Mouse (Mus musculus) gastrocnemius, postnatal 25 days (tissue): ENCODE data around the gene Shq1. TPM values are rescaled to one million over a fixed set of nuclear protein-coding genes. Genes with fewer than 3 reads are reported as not detected.
A peak's percentile ranks its signal among the peaks of the same experiment; 100 is the strongest.

Experiments
- DNase-seq: peaks from one replicate; pipeline ENCODE4 v3.0.0; 2022
- total RNA-seq, 2 experiments: library from RNA; stranded (reverse); gene quantifications; 1 replicate in 1 of 2; 2 replicates in 1 of 2; pipeline ENCODE4 v1.2.3; 2021

The Shq1 gene
- total RNA-seq, 2 experiments from 2014 or later, result 1.7 to 1.9 TPM

DNA sequence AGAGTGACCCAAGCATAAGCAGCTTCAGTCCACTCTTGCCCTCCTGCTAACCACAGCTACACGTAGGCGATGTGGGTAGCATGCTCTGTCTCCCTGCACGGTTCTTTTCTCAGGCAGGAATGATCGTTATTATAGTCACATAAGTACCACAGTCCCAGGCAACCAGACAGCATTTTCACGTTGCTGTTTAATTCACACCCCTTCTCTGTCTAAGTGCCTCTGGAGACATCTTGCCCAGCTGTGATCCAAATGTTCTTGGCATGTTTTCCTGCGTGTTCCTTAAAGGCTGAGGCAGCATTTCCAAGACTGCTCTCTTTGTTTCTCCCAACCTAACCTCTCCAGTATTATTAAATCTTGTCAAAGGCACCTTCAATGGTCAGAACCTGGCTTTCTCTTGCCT, 67.3 kb downstream of the Shq1 start:
- DNase-seq, result no peak

DNA sequence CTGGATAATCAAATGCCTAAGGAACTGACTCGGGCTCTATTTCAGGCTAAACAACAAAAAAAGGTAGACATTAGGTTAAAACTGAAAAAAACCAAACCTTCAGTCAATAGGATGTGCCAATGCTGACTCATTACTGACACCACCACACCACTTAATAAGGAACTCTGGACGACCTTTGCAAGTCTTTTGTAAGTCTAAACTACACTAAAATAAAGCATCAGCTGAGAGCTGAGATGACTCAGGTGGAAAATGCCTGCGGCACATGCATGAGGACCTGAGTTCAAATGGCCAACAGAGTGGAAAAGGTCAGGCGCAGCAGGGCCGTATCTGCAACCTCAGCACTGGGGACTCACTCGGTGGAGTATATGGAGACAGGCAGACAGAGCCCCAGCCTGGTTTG, 69.3 kb downstream of the Shq1 start:
- DNase-seq, result no peak

DNA sequence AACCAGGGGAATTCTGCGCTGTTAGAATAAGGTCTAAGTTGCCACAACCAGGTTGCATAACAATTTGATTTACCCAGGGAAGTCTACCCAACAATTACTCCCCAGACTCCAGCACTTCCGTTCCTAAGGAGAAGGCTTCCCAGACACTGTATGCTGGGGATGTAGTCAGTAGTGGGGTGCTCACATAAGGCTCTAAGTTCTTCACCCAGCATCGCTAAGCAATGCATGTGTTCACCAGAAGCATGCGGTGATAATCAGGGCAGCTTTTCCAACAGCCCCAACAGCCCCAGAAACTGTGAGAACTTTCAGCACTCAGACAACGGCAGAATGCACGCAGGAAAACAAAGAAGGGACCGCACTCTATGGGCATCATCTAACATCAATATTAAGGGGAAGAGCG, 77.1 kb downstream of the Shq1 start:
- DNase-seq, result no peak

DNA sequence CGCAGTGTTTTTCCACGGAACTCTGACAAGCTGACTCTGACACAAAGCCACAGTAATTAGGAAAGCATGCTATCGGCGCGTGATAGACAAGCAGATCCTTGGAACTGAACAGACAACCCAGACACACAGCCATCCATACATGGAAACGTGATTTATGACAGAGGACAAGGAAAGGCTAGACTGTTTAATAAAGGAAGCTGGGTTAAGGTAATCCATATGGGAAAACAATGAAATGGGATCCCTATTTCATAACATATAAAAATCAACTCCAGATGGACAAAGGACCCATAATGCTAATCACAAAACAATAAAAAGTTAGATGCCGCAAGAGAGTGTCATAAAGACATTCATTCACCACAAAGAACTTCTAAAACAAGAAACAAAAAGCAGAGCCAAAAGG, 78.0 kb downstream of the Shq1 start:
- DNase-seq, result no peak

DNA sequence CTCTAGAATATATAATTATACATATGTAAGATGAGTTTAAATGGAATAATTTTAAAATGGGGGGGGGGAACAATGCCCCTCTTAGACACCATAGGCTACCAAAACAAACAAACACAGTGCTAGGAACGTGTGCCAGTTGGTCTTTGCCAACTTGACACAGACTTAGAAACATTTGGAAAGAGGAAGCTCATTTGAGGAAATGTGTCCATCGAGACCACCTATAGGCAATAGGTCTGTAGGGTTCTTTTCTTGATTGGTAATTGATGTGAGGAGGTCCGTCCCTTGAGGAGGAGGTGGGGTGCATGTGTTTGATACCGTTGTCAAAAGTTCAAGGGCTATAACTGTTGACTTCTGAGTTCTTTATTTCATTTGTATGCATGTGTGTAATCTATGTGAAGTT, 80.4 kb downstream of the Shq1 start:
- no peak for DNase-seq

DNA sequence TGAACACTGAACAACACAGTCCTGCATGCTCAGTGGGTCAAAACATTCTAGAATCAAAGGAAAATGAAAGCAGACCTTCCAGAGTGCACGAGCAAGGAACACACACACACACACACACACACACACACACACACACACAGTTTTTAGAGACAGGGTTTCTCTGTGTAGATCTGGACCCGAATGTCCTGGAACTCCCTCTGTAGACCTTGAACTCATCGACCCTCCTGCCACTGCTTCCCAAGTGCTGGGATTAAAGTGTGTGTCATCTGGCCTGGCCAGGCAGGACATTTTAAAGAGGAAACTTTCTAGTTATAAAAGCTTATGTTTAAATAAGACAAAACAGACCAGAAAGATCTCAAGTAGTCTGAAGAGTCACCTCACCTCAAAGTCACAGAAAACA, 82.1 kb downstream of the Shq1 start:
- DNase-seq, result no peak

DNA sequence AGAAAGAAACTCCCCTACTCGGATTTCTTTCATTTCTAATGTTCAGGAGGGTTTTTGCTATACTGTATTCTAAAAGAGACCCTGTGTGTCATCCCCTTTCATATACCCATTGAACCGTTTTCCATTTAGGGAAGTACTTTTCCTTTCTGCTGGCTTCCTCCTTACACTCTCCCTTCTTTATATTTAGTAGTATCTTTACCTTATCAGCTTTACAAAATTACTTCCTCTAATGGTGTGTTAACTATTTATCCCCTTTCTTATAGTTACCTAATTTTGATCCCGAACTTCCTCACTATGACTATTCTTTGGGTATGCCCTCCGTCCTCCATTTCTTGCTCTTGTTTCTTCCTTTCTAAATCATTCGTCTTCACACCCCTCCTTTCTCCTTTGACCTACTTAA, 84.2 kb downstream of the Shq1 start:
- no peak for DNase-seq

DNA sequence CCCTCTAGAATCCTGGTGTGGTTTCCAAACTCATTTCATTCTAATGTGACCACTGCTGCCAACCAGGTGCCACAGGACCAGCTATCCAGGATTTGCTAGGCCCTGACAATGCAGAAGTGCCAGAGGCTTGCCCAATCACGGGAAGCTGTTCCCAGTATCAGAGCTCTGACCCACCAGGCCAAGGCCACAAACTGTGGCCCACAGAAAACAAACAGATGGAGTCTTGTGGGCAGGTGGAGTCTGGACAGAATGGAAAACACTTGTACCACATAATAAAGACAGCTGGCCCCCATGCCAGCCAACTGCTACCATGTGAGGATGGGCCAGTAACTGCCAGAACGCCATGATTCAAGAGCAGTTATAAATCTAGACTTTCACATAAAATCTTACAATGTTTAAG, 89.0 kb downstream of the Shq1 start:
- no peak for DNase-seq

DNA sequence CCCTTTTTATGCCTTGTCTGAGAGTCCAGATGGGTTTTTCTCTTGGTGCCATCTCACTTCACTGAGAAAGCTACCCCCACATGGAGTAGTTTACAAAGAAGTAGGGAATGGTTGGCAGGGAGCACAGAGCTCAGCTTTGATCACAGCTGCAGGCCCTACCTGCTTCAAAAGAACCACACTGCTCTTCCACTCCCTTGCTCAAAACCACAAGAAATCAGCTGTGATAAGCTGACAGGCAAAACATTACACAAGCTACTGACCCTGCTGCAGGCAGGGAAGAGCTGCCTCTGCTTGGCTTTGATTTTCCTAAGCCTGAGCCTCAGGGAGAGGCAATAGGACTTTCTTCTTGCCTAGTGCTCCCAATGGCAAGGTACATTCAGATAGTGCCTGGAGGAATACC, 89.9 kb downstream of the Shq1 start:
- no peak for DNase-seq

DNA sequence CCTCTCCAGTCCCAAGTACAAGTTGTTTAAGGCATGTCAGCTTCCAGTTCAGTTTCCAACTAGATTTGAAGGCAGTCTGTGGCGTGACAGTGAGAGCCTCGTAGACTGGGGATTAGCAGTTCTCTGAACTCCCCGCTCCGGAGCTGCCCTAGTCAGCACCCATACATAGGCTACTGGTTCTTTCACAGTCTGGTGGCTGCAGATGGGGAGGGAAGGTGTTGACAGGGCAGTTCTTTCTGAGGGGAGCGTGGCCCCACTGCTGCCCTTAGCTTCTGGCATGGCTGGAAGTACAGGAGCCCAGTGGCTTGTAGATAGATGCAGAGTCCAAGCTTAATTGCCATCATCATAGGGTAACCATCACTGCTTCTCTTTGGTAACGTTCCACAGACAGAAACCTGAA, 93.4 kb downstream of the Shq1 start:
- no peak for DNase-seq

DNA sequence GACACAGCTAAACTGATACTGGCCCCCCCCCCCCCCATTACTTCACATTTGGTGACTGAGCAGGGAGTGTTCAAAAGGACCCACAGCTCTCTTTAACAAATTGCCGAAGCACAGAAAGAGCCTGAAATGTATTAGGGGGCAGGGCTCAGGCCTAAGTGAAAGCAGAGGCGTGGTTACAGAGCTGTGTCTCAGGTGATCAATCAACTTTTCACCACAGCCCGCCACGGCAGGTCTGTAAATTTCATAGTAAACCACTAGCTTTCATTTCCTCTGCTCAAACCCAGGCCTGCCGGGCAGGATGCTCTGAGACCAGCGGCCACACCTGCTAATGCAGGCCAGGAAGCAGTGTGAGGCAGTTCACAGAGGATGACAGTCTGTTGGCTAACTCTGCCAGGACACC, 94.8 kb downstream of the Shq1 start:
- no peak for DNase-seq

DNA sequence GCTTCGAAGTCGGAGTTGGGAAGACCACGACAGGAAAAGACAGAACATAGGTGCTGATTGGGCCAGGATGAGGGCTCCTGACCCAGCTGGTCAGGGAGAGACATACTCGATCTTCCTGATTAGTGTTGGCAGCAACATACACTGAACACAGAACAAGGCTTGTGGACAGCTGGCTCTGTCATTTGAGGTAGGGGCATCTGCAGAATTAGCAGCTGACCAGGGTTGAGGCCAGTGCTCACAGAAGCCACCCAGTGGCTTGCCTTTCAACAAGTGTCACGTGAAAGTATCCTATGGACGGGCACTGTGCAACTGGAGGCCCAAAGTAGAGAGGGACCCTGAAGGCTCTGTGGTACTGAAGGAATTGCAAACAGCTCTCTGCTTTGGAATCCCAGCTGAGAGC, 104.2 kb downstream of the Shq1 start:
- DNase-seq, result no peak

DNA sequence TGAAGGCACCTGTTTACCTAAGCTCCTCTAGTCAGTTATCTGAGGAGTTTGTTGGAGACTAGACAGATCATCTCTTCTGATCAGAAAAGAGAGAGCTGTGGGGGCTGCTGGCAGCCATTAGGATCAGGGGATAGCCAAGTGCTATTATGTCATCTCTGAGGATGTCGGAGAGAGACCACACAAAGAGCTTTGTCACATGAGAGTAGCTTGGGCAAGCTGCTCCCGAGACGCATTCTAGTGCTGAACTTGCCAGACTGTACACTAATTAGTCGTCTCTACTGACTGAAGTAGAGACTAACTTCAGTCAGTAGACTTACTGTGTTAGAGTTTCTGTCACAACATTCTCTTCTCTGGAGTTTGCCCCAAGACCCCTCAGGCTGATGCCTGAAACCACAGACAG, 106.4 kb downstream of the Shq1 start:
- DNase-seq, result no peak

DNA sequence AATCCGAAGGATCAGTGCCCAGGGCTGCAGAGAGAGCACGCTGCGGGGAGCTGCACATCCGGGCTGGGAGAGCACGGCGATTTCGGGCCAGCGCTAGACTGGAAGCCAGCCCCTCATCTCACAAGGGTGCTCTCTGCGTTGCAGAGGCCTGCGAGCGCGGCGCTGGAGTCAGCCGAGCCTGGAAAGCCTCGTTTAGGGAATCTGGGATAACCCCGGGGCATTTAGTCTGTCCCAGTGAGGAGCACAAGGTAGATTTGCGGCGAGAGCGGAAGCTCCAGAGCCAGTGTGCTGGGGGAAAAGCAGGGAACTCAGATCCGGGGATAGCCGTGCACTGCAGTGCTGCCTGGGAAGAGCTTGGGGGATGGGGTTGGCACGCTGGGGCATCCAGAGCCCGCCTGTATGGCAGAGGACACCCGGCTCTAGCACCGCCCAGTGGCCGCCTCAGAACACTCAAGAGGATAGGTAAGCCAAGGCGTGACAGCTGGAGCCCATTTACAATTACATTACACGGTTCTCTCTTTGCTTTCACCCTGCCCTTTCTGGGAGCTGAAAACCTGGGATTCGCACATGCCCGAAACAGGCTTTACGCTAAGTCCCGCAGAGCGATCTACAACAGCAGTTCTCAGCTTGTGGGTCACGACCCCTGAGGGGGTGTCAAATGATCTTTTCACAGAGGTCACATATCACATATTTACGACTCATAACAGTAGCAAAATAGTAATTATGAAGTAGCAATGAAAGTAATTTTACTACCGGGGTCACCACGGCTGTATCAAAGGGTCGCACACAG, 107.2 kb downstream of the Shq1 start:
- DNase-seq, result peak; percentile 56

DNA sequence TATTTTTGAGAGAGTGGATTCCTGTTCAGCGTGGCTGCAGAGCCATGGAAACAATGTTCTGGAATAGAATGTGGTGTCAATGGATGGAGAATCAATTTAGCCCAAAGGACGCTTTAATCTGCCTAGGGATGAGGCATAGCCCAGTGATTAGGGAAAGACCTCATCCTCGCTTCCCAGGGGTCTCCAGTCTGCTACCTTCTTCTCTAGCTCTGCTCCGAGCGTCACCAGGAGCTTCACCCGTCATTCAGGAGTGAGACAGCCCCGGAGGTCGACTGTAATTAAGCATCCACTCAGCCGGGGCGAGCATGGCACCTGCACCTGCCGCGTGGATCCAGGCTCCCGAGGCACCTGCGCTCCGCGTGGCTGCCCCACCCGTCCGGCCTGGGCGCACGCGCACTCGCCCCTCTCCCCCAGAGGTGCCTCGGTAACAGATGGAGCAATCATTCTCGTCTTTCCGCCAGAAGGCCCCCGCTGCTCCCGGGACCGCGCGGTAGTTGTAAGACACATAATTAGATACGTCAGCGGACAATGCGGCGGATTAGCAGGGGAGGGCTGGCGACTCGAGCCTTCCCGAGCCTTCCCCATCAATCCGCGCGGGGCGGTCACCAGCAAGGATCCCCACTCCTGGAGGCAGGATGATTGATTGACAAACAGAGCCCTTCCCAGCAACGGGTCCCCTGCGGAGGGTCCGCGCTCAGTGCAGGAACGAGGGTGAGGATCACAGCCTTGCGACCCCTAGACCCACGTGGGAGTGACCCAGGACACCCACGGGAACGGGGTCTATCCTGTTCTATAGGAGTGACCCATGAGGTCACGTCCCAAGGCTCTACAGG, 108.0 kb downstream of the Shq1 start:
- DNase-seq, result peak; percentile 12

DNA sequence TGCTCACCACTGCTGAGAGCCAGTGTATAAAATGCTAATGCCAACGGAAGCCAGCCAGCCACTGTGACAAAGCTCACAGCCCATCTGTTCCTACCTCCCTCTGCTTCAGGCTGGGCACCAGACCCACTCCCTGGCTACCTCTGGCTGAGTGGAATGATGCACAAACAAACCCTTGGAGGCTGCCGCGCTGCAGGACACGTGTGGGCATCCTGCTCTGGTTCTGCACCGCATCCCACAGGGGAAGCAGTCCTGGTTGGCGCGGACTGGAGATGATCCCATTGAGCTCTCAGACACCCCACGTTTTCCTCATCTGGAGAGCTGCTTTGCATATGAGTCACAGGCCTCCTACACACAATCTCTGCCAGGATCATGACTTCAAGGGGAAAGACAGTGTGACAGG, 112.9 kb downstream of the Shq1 start:
- DNase-seq, result peak; percentile 15

DNA sequence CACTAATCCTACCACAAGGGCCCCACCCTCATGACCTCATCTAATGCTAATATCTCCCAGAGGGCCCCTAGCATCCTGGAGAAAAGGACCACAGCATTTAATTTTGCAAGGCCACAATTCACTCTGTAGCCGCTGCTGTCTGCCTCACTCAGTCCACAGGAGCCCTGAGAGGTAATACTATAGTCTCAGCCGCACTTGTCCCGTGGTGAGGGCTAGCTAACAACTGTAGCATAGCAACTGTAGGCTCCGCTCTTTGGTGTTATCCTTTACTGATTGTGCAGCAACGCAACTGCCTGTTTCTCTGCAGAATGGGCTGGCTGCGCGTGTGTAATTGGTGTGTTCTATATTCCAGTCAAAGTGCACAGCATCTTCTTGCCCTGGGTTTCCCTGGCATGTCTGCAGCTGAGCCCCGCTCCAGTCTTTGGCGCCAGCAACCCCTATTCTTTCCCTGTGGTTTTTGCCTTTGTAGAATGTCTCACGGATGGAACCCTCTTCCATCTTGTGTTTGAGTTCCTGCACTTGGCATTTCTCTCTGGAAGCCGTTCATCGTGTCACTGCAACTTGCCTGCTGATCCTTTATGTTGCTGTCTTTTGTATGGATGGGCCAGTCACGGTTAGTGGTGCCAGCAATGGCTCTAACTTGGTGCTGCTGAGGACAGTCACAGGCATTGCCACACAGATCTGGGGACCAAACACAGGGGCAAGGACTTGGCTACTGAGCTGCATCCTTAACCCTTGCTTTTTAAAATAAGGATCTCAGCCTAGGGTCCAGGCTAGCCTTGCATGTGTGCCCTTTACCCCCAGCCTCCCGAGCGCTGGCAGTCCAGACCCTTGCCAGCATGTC, 128.6 kb downstream of the Shq1 start:
- no peak for DNase-seq

DNA sequence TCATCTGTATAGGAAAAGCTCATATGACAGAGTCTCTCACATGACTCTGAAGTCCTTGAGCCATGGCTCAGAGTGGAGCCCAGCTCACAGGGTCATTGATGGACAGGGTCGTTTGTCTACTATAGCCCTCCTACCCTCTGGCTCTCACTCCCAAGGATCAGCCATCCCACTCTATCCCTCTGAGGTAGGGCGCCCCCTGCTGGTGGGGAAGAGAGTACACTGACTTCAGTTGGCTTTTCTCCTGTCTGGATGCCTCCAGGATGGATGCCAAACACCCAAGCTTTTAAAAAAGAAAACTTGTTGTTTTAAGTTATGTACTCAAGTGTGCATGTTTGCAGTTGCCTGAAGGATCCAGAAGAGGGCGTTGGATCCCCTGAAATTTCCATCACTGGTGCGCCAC, 131.3 kb downstream of the Shq1 start:
- DNase-seq, result no peak

DNA sequence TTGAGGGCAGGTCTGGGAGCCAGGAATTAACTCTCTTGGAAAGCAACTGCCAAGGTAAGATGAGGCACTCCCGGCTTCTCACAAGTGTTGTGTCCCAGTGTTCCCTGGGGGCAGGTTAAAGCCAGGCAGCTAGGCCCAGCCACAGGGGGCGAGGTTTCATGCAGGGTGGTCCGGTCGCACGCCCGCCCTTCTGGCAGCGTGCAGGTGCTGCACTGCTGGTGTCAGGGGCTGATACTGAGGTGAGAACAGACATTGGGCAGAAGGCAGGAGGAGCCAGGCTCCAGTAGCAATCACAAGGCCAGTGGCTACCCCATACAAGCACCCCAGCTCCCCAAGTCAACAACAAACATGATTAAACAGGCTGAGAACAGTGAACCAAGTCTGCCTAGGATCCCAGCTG, 132.4 kb downstream of the Shq1 start:
- DNase-seq, result no peak

DNA sequence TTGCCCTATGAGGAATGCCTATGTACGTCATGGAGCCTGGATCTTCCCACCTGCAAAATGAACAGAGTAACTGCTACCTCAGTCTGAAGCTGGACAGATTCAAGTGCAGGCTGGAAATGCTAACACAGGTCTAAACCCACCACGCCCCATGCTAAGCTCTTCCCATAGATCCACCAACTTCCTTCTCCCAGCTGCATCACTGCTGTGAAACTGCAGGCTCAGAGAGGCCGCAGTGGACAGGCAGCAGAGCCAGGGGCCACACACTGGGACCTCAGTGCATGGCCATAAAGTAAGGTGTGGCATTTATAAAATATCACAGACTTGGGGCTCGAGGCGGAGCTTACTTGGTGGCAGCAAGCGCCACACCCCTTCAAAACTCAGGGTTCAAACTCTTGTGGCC, 133.0 kb downstream of the Shq1 start:
- DNase-seq, result no peak

DNA sequence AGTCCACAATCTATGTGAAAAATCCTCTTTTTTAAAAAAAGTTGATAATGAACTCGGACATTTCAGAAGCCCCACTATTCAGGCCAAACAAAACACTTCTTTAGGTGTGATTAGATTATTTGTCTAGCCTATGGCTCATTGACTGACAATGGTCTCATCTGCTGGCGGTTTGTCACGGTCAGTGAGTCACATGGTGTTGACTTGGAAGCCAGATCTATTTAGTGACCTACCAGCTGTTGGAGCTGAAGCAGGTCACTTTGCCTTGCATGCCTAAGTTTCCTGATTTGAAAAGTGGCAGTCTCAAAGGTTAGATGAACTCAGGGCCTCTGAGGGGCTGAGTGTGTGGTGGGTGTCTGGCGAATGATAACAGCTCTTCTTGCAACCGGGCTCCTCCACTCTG, 133.9 kb downstream of the Shq1 start:
- DNase-seq, result no peak

DNA sequence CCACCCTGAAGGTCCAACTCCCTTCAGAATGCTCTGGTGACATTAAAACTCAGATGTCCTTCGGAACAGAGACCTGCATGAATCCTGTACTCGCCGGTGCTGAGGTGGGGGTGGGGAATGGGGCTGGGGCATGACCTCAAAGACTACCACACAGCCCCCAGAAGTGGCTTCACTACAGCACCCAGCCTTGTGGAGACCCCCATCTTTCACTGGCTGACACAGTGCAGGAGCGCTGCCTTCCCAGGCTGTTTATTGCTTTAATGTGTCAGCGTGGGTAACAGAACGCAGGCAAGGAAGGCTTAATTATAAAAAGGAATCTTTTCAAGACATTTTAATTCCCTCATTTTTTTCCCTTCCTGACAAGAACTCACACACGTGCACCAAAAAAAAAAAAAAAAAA, 137.6 kb downstream of the Shq1 start:
- no peak for DNase-seq

DNA sequence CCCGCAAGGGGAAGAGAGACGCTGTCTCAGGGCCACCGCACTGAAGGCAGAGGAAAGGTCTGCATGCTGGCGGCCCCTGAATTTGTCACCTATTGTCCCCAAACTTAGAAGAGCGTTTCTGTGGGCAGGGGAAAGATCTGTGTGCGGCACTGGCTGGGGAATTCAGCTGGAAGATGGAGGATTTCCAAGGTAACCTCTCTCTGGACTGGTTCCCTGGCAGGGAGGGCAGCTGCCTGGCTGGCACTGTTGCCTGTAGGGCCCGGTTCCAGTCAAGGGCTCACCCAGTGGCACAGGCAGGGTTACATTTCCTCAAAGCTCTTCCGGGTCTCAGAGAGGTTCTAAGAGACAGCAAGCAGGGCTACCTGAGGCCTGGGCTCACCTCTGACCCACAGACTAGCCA, 138.6 kb downstream of the Shq1 start:
- DNase-seq, result peak; percentile 39
